Mouse (Mus musculus) heart, embryonic 12.5 days (tissue): ENCODE measurements at regions not wholly inside any gene's neighbourhood (a gene's known extent, or its start where the extent isn't known, plus 50 kb on each side); places are given as distances from the start of the nearest gene placed in this dataset.

ENCODE experiments used
- ATAC-seq: fragments of 200-750 bp; cut with Nextera tagmentation; 2 replicates; pipeline ENCODE4 v1.8.0; 2017; ENCODE audit warnings: moderate TSS enrichment, moderate library complexity; ENCODE audit not compliant: insufficient number of reproducible peaks, low FRiP score
- H3K27ac ChIP-seq: fragments of 300-500 bp; sonication (generic); 2 replicates; pipeline ENCODE4 v1.5.1; 2016; ENCODE audit warnings: mild to moderate bottlenecking, moderate library complexity; ENCODE audit not compliant: poor library complexity, severe bottlenecking
- H3K27me3 ChIP-seq: fragments of 300-500 bp; sonication (generic); replicated peaks from 2 replicates; pipeline ENCODE4 v1.6.1; 2016; ENCODE audit warnings: mild to moderate bottlenecking, moderate library complexity
- H3K36me3 ChIP-seq: fragments of 300-500 bp; sonication (generic); 2 replicates; pipeline ENCODE4 v1.6.1; 2016; ENCODE audit warnings: mild to moderate bottlenecking, moderate library complexity
- H3K4me1 ChIP-seq: fragments of 300-500 bp; sonication (generic); replicated peaks from 2 replicates; pipeline ENCODE4 v1.6.1; 2016; ENCODE audit warnings: mild to moderate bottlenecking
- H3K4me2 ChIP-seq: fragments of 300-500 bp; sonication (generic); 2 replicates; pipeline ENCODE4 v1.6.1; 2016; ENCODE audit warnings: mild to moderate bottlenecking, moderate library complexity
- H3K4me3 ChIP-seq: fragments of 300-500 bp; sonication (generic); 2 replicates; pipeline ENCODE4 v1.5.1; 2016; ENCODE audit warnings: mild to moderate bottlenecking
- H3K9ac ChIP-seq: fragments of 300-500 bp; sonication (generic); 2 replicates; pipeline ENCODE4 v1.6.1; 2016; ENCODE audit warnings: mild to moderate bottlenecking, moderate library complexity
- H3K9me3 ChIP-seq: fragments of 300-500 bp; sonication (generic); replicated peaks from 2 replicates; pipeline ENCODE4 v1.6.1; 2016; ENCODE audit warnings: mild to moderate bottlenecking, moderate library complexity
- WGBS: fragments of 180-500 bp; shearing (Covaris S2); methylation state at CpG from one replicate; pipeline ENCODE4 v1.1.7; 2016; 5-methylcytosine and 5-hydroxymethylcytosine counted together

- no peak overlapping the region for H3K27ac ChIP-seq
- H3K27me3 ChIP-seq: no peaks in the 10 kb centered on the region
- H3K9ac ChIP-seq: no peak overlapping the region
- peak overlapping the region; percentile 39 for H3K4me2 ChIP-seq
- peaks cover 12% of the 10 kb centered on the region for H3K4me1 ChIP-seq
- 39% methylated on average over 17 of the region's 17 CpGs for WGBS
- no peak overlapping the region for H3K4me3 ChIP-seq
- ATAC-seq: no peak
- no peaks in the 10 kb centered on the region for H3K9me3 ChIP-seq
- H3K36me3 ChIP-seq: no peaks in the 10 kb centered on the region
These were observed 286.9 kb downstream of the Gm11361 start for GRCm38 (mm10) chr13:28544003-28544818.

DNA sequence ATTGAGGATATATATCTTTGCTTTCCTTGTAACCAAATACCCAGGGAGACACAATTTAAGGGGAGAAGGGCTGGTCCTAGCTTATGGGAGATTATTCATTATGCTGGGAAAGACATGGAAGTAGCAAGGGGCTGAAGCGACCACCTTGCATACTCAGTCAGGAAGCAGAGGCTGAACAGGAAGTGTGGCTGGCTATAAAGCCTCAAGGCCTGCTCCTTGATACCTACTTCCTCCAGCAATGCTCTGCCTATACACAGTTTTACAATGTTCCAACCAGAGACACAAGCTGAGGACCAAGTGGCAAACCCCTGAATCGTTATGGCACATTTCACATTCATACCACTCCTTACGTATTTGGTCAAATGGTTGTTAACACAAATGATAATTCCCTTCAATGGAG, 284.3 kb downstream of the Gm11361 start:
- H3K9ac ChIP-seq: no peak overlapping the region
- no peaks in the 10 kb centered on the region for H3K36me3 ChIP-seq
- WGBS: 81% methylated on average over 3 of the region's 3 CpGs
- H3K9me3 ChIP-seq: 0 out of 2 replicates have a peak, but pooled peaks cover 7% of the 10 kb centered on the region
- H3K27ac ChIP-seq: no peak overlapping the region
- H3K27me3 ChIP-seq: no peaks in the 10 kb centered on the region
- no peak overlapping the region for H3K4me3 ChIP-seq
- H3K4me2 ChIP-seq: no peak overlapping the region
- peaks cover 12% of the 10 kb centered on the region for H3K4me1 ChIP-seq
- no peak for ATAC-seq

DNA sequence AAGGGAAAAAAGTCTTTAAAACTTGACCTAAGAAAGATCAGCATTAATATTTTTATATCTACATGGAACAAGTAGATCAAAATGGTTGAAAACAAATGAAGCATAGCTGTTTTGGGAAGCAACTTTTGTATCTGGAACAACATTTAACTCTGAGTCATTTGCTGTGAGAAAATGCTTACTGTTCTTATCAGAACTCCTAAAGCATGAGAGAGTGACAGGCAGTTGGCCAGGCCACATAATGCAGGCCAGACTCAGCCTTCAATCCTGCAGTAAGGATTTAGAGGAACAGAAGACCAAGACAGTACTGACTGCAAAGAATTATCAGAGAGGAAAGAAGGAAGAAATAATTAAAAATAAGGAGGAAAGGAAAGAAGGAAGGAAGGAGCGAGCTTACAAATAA, 275.8 kb downstream of the Gm11361 start:
- no peak overlapping the region for H3K4me2 ChIP-seq
- H3K36me3 ChIP-seq: 0 out of 2 replicates have a peak, but pooled peaks cover 3% of the 10 kb centered on the region
- H3K9me3 ChIP-seq: 0 out of 2 replicates have a peak, but pooled peaks cover 4% of the 10 kb centered on the region
- 55% methylated on average over 1 of the region's 1 CpGs for WGBS
- ATAC-seq: no peak
- H3K27me3 ChIP-seq: no peaks in the 10 kb centered on the region
- H3K9ac ChIP-seq: no peak overlapping the region
- peak overlapping the region; percentile 16; the same call in 1 of the 2 replicates for H3K27ac ChIP-seq
- H3K4me3 ChIP-seq: no peak overlapping the region
- peaks cover 23% of the 10 kb centered on the region for H3K4me1 ChIP-seq

- 62% methylated on average over 3 of the region's 3 CpGs for WGBS
These were observed 274.9 kb downstream of the Gm11361 start for GRCm38 (mm10) chr13:28532278-28532677.

GRCm38 (mm10) chr13:28531534-28531999, 274.2 kb downstream of the Gm11361 start:
- no peak overlapping the region for H3K9ac ChIP-seq
- no peak overlapping the region for H3K4me3 ChIP-seq
- H3K27me3 ChIP-seq: no peaks in the 10 kb centered on the region
- 0 out of 2 replicates have a peak, but pooled peaks cover 3% of the 10 kb centered on the region for H3K36me3 ChIP-seq
- peaks cover 23% of the 10 kb centered on the region for H3K4me1 ChIP-seq
- peak overlapping the region; percentile 36 for H3K27ac ChIP-seq
- no peak overlapping the region for H3K4me2 ChIP-seq
- no peak for ATAC-seq
- 66% methylated on average over 5 of the region's 5 CpGs for WGBS
- 0 out of 2 replicates have a peak, but pooled peaks cover 3% of the 10 kb centered on the region for H3K9me3 ChIP-seq

More at GRCm38 (mm10) chr13:28532278-28532677, 274.9 kb downstream of the Gm11361 start:
- no peak for ATAC-seq
- no peak overlapping the region for H3K4me3 ChIP-seq
- 0 out of 2 replicates have a peak, but pooled peaks cover 3% of the 10 kb centered on the region for H3K9me3 ChIP-seq
- no peak overlapping the region for H3K9ac ChIP-seq
- no peaks in the 10 kb centered on the region for H3K27me3 ChIP-seq
- 0 out of 2 replicates have a peak, but pooled peaks cover 3% of the 10 kb centered on the region for H3K36me3 ChIP-seq
- H3K4me1 ChIP-seq: peaks cover 23% of the 10 kb centered on the region
- peak overlapping the region; percentile 36 for H3K27ac ChIP-seq
- H3K4me2 ChIP-seq: no peak overlapping the region

GRCm38 (mm10) chr13:28530947-28531346, 273.6 kb downstream of the Gm11361 start:
- peaks cover 23% of the 10 kb centered on the region for H3K4me1 ChIP-seq
- H3K27ac ChIP-seq: no peak overlapping the region
- 0 out of 2 replicates have a peak, but pooled peaks cover 3% of the 10 kb centered on the region for H3K9me3 ChIP-seq
- H3K36me3 ChIP-seq: 0 out of 2 replicates have a peak, but pooled peaks cover 3% of the 10 kb centered on the region
- H3K27me3 ChIP-seq: no peaks in the 10 kb centered on the region
- no peak overlapping the region for H3K4me2 ChIP-seq
- H3K9ac ChIP-seq: no peak overlapping the region
- 76% methylated on average over 3 of the region's 3 CpGs for WGBS
- H3K4me3 ChIP-seq: no peak overlapping the region
- ATAC-seq: no peak

- H3K9me3 ChIP-seq: 0 out of 2 replicates have a peak, but pooled peaks cover 3% of the 10 kb centered on the region
- peaks cover 13% of the 10 kb centered on the region for H3K4me1 ChIP-seq
- WGBS: 78% methylated on average over 4 of the region's 4 CpGs
- 0 out of 2 replicates have a peak, but pooled peaks cover 3% of the 10 kb centered on the region for H3K36me3 ChIP-seq
- H3K27me3 ChIP-seq: no peaks in the 10 kb centered on the region
- no peak for ATAC-seq
- H3K4me3 ChIP-seq: no peak overlapping the region
- H3K27ac ChIP-seq: no peak overlapping the region
- H3K4me2 ChIP-seq: no peak overlapping the region
- H3K9ac ChIP-seq: no peak overlapping the region
These were observed 271.7 kb downstream of the Gm11361 start for GRCm38 (mm10) chr13:28528898-28529511.

DNA sequence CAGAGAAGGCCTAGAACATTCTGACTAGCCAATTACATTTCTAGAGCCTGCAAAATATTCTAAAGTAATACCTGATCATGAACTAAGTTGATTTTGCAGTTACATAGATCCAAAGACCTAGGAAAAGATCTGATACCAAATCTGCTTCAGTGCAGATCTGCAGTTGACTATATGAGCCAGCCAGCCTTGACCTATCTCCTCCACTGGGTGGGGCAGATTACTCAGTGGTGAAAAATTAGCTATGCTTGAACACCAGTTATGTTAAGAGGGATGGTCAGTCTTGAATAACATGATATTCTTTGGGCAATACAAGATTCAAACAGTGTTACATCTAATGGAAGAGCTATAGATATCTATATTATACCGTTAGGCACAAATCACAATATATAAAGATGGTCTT, 269.0 kb downstream of the Gm11361 start:
- no peak for ATAC-seq
- WGBS: 86% methylated on average over 1 of the region's 1 CpGs
- H3K4me2 ChIP-seq: no peak overlapping the region

DNA sequence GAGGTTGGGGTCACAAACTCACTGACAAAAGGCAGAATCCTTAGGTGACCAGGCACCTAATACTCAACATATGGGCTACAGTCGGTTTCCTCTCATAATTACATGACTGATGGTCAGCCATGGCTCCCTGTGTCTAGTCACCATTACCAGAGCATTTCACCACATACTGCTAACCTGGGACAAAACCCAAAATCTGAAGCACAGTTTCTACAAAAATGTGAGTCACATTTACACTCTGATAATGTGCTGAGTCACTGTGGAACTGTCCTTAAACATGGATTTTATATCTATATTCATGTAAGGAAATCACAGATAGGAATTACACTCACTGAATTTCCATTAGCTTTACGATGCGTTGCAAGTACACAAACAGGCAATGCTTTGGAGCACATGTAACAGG, 267.1 kb downstream of the Gm11361 start:
- WGBS: 86% methylated on average over 3 of the region's 3 CpGs

More for the DNA sequence above, 269.0 kb downstream of the Gm11361 start:
- Histone ChIP-seq H3K9ac (no peak overlapping the region), H3K4me1 (no peaks in the 10 kb centered on the region; the same call in 1 of the 2 replicates), H3K9me3 (0 out of 2 replicates have a peak, but pooled peaks cover 3% of the 10 kb centered on the region), H3K36me3 (0 out of 2 replicates have a peak, but pooled peaks cover 3% of the 10 kb centered on the region), H3K27ac (no peak overlapping the region), H3K4me3 (no peak overlapping the region), H3K27me3 (no peaks in the 10 kb centered on the region)

GRCm38 (mm10) chr13:28520127-28520482, 262.8 kb downstream of the Gm11361 start:
- no peaks in the 10 kb centered on the region for H3K9me3 ChIP-seq
- H3K27ac ChIP-seq: no peak overlapping the region
- 46% methylated on average over 1 of the region's 1 CpGs for whole genome bisulfite sequencing
- H3K36me3 ChIP-seq: no peaks in the 10 kb centered on the region
- no peak overlapping the region for H3K4me3 ChIP-seq
- no peak overlapping the region for H3K9ac ChIP-seq
- no peak for ATAC-seq
- H3K27me3 ChIP-seq: no peaks in the 10 kb centered on the region
- H3K4me1 ChIP-seq: no peaks in the 10 kb centered on the region
- no peak overlapping the region for H3K4me2 ChIP-seq

More for the DNA sequence above, 267.1 kb downstream of the Gm11361 start:
- no peak for ATAC-seq
- H3K4me1 ChIP-seq: no peaks in the 10 kb centered on the region
- H3K27ac ChIP-seq: no peak overlapping the region
- no peak overlapping the region for H3K9ac ChIP-seq
- H3K9me3 ChIP-seq: no peaks in the 10 kb centered on the region
- no peak overlapping the region for H3K4me3 ChIP-seq
- H3K36me3 ChIP-seq: no peaks in the 10 kb centered on the region
- H3K27me3 ChIP-seq: no peaks in the 10 kb centered on the region
- no peak overlapping the region for H3K4me2 ChIP-seq
